Mouse (Mus musculus): ENCODE results near the gene Sgf29.

DNA sequence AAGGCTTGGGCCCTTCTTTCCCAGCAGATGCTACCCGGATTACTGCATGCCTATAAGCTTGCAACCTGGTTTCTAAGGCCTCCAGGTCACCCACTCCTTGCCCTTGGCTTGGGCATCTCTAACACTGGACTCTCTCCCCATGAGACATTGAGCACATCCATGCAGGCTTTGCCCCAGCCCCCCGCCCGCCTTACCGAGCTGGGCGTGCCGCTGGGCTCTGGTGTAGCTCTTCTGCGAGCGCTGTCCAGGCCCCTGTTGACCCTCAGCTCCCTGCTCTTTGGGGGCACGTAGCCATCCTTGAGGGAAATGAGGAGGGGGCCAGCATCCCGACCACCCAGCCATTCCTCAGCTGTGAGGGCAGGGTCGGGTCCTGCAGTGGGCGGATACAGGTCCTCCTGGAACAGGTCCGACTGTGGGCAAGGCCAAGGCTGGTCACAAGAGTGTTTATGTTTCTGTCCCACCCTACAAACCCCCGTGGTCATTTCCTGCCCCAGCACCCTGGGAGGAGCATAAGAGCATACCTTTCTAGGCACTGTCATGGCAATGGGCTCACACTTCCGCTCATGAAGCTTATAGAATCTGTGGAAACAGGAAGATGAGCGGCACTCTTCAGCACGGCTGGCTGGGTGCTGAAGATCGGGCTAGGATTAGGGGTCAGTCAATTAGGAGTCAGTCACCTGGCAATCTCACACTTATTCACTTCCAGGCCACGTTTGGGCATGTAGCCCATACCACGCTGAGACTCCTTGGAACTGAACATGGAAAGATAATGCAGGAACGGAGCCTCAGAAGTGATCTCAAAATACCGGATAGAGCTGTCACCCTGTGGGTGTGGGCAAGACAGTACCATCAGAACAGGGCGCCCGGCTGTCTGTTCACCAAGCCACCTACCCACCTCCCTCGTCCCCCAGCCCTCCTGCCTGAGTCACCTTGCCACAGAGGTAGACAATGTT is 51.2 kb downstream of the Sgf29 start:
- TF ChIP-seq FLI1 (IDR thresholded peaks at IDR 0.05; ENCODE audit: low read length) (no peak), GATA1 (IDR thresholded peaks at IDR 0.05; ENCODE audit: borderline replicate concordance, low read length) (no peak)
